Mouse (Mus musculus) midbrain, embryonic 12.5 days (tissue): ENCODE measurements around the gene Lingo1. TPM values are rescaled to one million over a fixed set of nuclear protein-coding genes. Genes with fewer than 3 reads are reported as not detected.

Experiments
- ATAC-seq: fragments of 200-750 bp; cut with Nextera tagmentation; 2 replicates; pipeline ENCODE4 v1.8.0; 2017; ENCODE audit warnings: low read depth, moderate TSS enrichment, moderate library complexity; ENCODE audit not compliant: low FRiP score
- H3K27ac ChIP-seq: fragments of 300-500 bp; sonication (generic); replicated peaks from 2 replicates; pipeline ENCODE4 v1.5.1; 2016; ENCODE audit warnings: mild to moderate bottlenecking
- H3K27me3 ChIP-seq: fragments of 300-500 bp; sonication (generic); 2 replicates; pipeline ENCODE4 v1.6.1; 2016; ENCODE audit warnings: mild to moderate bottlenecking
- H3K36me3 ChIP-seq: fragments of 300-500 bp; sonication (generic); 2 replicates; pipeline ENCODE4 v1.6.1; 2016
- H3K4me1 ChIP-seq: fragments of 300-500 bp; sonication (generic); 2 replicates; pipeline ENCODE4 v1.6.1; 2016
- H3K4me2 ChIP-seq: fragments of 300-500 bp; sonication (generic); replicated peaks from 2 replicates; pipeline ENCODE4 v1.6.1; 2016; ENCODE audit warnings: mild to moderate bottlenecking, moderate library complexity
- H3K4me3 ChIP-seq: fragments of 300-500 bp; sonication (generic); 2 replicates; pipeline ENCODE4 v1.5.1; 2016; ENCODE audit warnings: mild to moderate bottlenecking
- H3K9ac ChIP-seq: fragments of 300-500 bp; sonication (generic); replicated peaks from 2 replicates; pipeline ENCODE4 v1.6.1; 2016; ENCODE audit warnings: mild to moderate bottlenecking, moderate library complexity
- H3K9me3 ChIP-seq: fragments of 300-500 bp; sonication (generic); 2 replicates; pipeline ENCODE4 v1.6.1; 2016; ENCODE audit warnings: mild to moderate bottlenecking
- whole genome bisulfite sequencing: fragments of 180-500 bp; shearing (Covaris S2); methylation state at CpG from one replicate; pipeline ENCODE4 v1.1.7; 2016; 5-methylcytosine and 5-hydroxymethylcytosine counted together
- polyA plus RNA-seq: library from polyadenylated mRNA; unstranded; fragments of >200 nt; fragmentation: Nextera tagmentation; extraction: Ambion mirVana; gene quantifications from 2 replicates; pipeline ENCODE4 v1.2.1, GENCODE M21; 2016

Lingo1 gene
- polyA plus RNA-seq, 1 experiment from 2014 or later, result 19.6 TPM

GRCm38 (mm10) chr9:56714391-56714790, 81.9 kb downstream of the Lingo1 start:
- ATAC-seq, result no peak
- Histone ChIP-seq H3K36me3 (no peaks in the 10 kb centered on the region), H3K4me2 (no peak overlapping the region), H3K4me3 (no peak overlapping the region), H3K9me3 (no peaks in the 10 kb centered on the region), H3K4me1 (0 out of 2 replicates have a peak, but pooled peaks cover 3% of the 10 kb centered on the region), H3K27ac (no peak overlapping the region), H3K9ac (no peak overlapping the region), H3K27me3 (no peaks in the 10 kb centered on the region)
- WGBS, result 88% methylated on average over 1 of the region's 1 CpGs

- WGBS, result 85% methylated on average over 14 of the region's 14 CpGs
- Histone ChIP-seq H3K27ac (no peak overlapping the region), H3K4me2 (no peak overlapping the region), H3K4me3 (no peak overlapping the region), H3K36me3 (no peaks in the 10 kb centered on the region), H3K9me3 (no peaks in the 10 kb centered on the region), H3K27me3 (no peaks in the 10 kb centered on the region), H3K9ac (no peak overlapping the region), H3K4me1 (0 out of 2 replicates have a peak, but pooled peaks cover 3% of the 10 kb centered on the region)
- ATAC-seq, result no peak
Observed at GRCm38 (mm10) chr9:56712667-56713369, 83.5 kb downstream of the Lingo1 start.

- no peak overlapping the region for H3K4me3 ChIP-seq
- 90% methylated on average over 6 of the region's 6 CpGs for WGBS
- no peaks in the 10 kb centered on the region for H3K27me3 ChIP-seq
- H3K27ac ChIP-seq, result no peak overlapping the region
- H3K9me3 ChIP-seq, result no peaks in the 10 kb centered on the region
- no peak overlapping the region for H3K4me2 ChIP-seq
- peaks cover 5% of the 10 kb centered on the region; the same call in 1 of the 2 replicates for H3K4me1 ChIP-seq
- no peak overlapping the region for H3K9ac ChIP-seq
- ATAC-seq, result no peak
- H3K36me3 ChIP-seq, result no peaks in the 10 kb centered on the region
Observed at GRCm38 (mm10) chr9:56710958-56711357, 85.3 kb downstream of the Lingo1 start.

- H3K9me3 ChIP-seq, result no peaks in the 10 kb centered on the region
- H3K27me3 ChIP-seq, result no peaks in the 10 kb centered on the region
- no peak overlapping the region for H3K4me3 ChIP-seq
- no peaks in the 10 kb centered on the region for H3K36me3 ChIP-seq
- H3K27ac ChIP-seq, result no peak overlapping the region
- no peak overlapping the region for H3K4me2 ChIP-seq
- peaks cover 5% of the 10 kb centered on the region; the same call in 1 of the 2 replicates for H3K4me1 ChIP-seq
- WGBS, result 66% methylated on average over 15 of the region's 15 CpGs
- no peak for ATAC-seq
- no peak overlapping the region for H3K9ac ChIP-seq
Observed at GRCm38 (mm10) chr9:56706482-56707085, 89.7 kb downstream of the Lingo1 start.

GRCm38 (mm10) chr9:56701394-56701793, 94.9 kb downstream of the Lingo1 start:
- Histone ChIP-seq H3K9ac (no peak overlapping the region), H3K27ac (no peak overlapping the region), H3K36me3 (no peaks in the 10 kb centered on the region), H3K4me2 (no peak overlapping the region), H3K4me3 (no peak overlapping the region), H3K27me3 (no peaks in the 10 kb centered on the region), H3K9me3 (no peaks in the 10 kb centered on the region), H3K4me1 (no peaks in the 10 kb centered on the region)
- 75% methylated on average over 3 of the region's 3 CpGs for WGBS
- ATAC-seq, result no peak

- Histone ChIP-seq H3K36me3 (no peaks in the 10 kb centered on the region), H3K4me3 (no peak overlapping the region), H3K4me1 (no peaks in the 10 kb centered on the region), H3K9me3 (no peaks in the 10 kb centered on the region), H3K9ac (no peak overlapping the region), H3K27ac (no peak overlapping the region), H3K27me3 (no peaks in the 10 kb centered on the region), H3K4me2 (no peak overlapping the region)
- WGBS, result 64% methylated on average over 8 of the region's 8 CpGs
- ATAC-seq, result no peak
Observed at GRCm38 (mm10) chr9:56700866-56701265, 95.4 kb downstream of the Lingo1 start.

- no peaks in the 10 kb centered on the region for H3K4me1 ChIP-seq
- ATAC-seq, result no peak
- 81% methylated on average over 7 of the region's 7 CpGs for WGBS
- H3K9ac ChIP-seq, result no peak overlapping the region
- H3K4me3 ChIP-seq, result no peak overlapping the region
- H3K36me3 ChIP-seq, result no peaks in the 10 kb centered on the region
- no peaks in the 10 kb centered on the region for H3K9me3 ChIP-seq
- H3K27ac ChIP-seq, result no peak overlapping the region
- H3K4me2 ChIP-seq, result no peak overlapping the region
- no peaks in the 10 kb centered on the region for H3K27me3 ChIP-seq
Observed at GRCm38 (mm10) chr9:56698715-56699370, 97.4 kb downstream of the Lingo1 start.

- ATAC-seq, result no peak
- WGBS, result 82% methylated on average over 3 of the region's 3 CpGs
- H3K27ac ChIP-seq, result no peak overlapping the region
Observed at GRCm38 (mm10) chr9:56694079-56694478, 102.2 kb downstream of the Lingo1 start.

GRCm38 (mm10) chr9:56691226-56691625, 105.0 kb downstream of the Lingo1 start:
- Histone ChIP-seq H3K4me1 (peaks cover 9% of the 10 kb centered on the region), H3K27ac (no peak overlapping the region), H3K4me3 (no peak overlapping the region), H3K27me3 (no peaks in the 10 kb centered on the region), H3K9me3 (no peaks in the 10 kb centered on the region), H3K9ac (no peak overlapping the region), H3K4me2 (no peak overlapping the region), H3K36me3 (no peaks in the 10 kb centered on the region)
- 86% methylated on average over 3 of the region's 3 CpGs for WGBS
- no peak for ATAC-seq

More at GRCm38 (mm10) chr9:56694079-56694478, 102.2 kb downstream of the Lingo1 start:
- Histone ChIP-seq H3K9me3 (no peaks in the 10 kb centered on the region), H3K4me1 (no peaks in the 10 kb centered on the region), H3K27me3 (no peaks in the 10 kb centered on the region), H3K36me3 (no peaks in the 10 kb centered on the region), H3K9ac (no peak overlapping the region), H3K4me2 (no peak overlapping the region), H3K4me3 (no peak overlapping the region)

GRCm38 (mm10) chr9:56690679-56691078, 105.6 kb downstream of the Lingo1 start:
- Histone ChIP-seq H3K4me1 (peaks cover 10% of the 10 kb centered on the region), H3K9ac (no peak overlapping the region), H3K36me3 (no peaks in the 10 kb centered on the region), H3K9me3 (no peaks in the 10 kb centered on the region), H3K27me3 (no peaks in the 10 kb centered on the region), H3K27ac (no peak overlapping the region), H3K4me2 (no peak overlapping the region), H3K4me3 (no peak overlapping the region)
- ATAC-seq, result no peak
- WGBS, result 72% methylated on average over 1 of the region's 1 CpGs

GRCm38 (mm10) chr9:56687490-56687889, 108.8 kb downstream of the Lingo1 start:
- no peak overlapping the region for H3K4me2 ChIP-seq
- no peak overlapping the region for H3K4me3 ChIP-seq
- H3K9ac ChIP-seq, result no peak overlapping the region
- no peaks in the 10 kb centered on the region for H3K27me3 ChIP-seq
- no peaks in the 10 kb centered on the region for H3K9me3 ChIP-seq
- WGBS, result 85% methylated on average over 5 of the region's 5 CpGs
- no peak for ATAC-seq
- no peaks in the 10 kb centered on the region for H3K36me3 ChIP-seq
- peaks cover 15% of the 10 kb centered on the region for H3K4me1 ChIP-seq
- H3K27ac ChIP-seq, result no peak overlapping the region; the same call in 1 of the 2 replicates

- Histone ChIP-seq H3K9me3 (no peaks in the 10 kb centered on the region), H3K4me2 (no peak overlapping the region), H3K36me3 (no peaks in the 10 kb centered on the region), H3K9ac (no peak overlapping the region), H3K27ac (peak overlapping the region; percentile 4; the same call in 1 of the 2 replicates), H3K27me3 (no peaks in the 10 kb centered on the region), H3K4me3 (no peak overlapping the region), H3K4me1 (peaks cover 15% of the 10 kb centered on the region)
- WGBS, result 86% methylated on average over 1 of the region's 1 CpGs
- no peak for ATAC-seq
Observed at GRCm38 (mm10) chr9:56687145-56687477, 109.2 kb downstream of the Lingo1 start.
